Comparison of ENCODE assay signal across 8 mouse cellular contexts in the genomic region with DNA sequence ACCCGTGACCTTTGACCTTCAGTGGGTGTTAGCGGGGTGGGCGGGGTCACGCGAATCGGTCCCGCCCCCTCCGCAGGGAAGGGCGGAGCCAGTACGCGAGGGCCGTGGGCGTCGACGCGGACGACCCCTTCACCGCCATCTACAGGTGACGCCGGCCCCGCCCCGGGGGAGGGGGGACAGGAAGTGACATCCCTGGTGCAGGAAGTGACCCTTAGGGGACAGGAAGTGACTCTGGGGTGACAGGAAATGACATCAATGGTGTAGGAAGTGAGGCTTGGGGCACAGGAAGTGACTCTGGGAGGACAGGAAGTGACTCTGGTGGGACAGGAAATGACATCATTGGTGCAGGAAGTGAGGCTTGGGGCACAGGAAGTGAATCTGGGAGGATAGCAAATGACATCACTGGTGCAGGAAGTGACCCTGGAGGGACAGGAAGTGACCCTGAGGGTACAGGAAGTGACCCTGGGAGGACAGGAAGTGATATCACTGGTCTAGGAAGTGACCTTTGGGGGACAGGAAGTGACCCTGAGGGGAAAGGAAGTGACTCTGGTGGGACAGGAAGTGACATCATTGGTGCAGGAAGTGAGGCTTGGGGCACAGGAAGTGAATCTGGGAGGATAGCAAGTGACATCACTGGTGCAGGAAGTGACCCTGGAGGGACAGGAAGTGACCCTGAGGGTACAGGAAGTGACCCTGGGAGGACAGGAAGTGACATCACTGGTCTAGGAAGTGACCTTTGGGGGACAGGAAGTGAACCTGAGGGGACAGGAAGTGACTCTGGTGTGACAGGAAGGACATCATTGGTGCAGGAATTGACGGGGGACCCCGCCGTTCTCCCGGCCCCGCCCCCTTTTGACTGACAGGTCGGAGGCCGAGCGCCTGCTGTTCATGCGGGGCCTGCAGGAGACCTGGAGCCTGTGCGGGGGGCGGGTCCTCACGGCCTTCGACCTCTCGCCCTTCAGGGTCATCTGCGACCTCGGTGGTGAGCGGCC. TPM values are rescaled to one million over a fixed set of nuclear protein-coding genes. Genes with fewer than 3 reads are reported as not detected.
DNase-seq lines count a peak whose midpoint lies in the region; ATAC-seq lines count a peak whose summit lies in the region.

No protein-coding gene starts in this region.

- intact Hi-C loops in left cerebral cortex, postnatal 25 days (cut with DNase I) = no loop called here

- ATAC-seq in inflammation-experienced regulatory T-cells, adult 6 months = peak; percentile 48
- peak; percentile 36; the same call in 1 of the 2 replicates for ATAC-seq in neural tube, embryonic 11.5 days (ENCODE audit: insufficient read depth, low FRiP score, low TSS enrichment)

- peak; percentile 24 to 38 for DNase-seq in cerebellum, adult 18-20 months
- no peak for DNase-seq in cerebellum, adult 8-10 months
- DNase-seq in lung, postnatal 10 days = peak; percentile 25
- DNase-seq in lung, adult 18-20 months = no peak
- DNase-seq in cerebellum, adult 9-10 months = peak; percentile 43
- no peak for DNase-seq in neural tube, embryonic 11.5 days (ENCODE audit: low spot score)
- DNase-seq in left cerebral cortex, postnatal 25 days (ENCODE audit: low spot score in 2 of 2) = no peak

- H3K4me3 ChIP-seq in neural tube, embryonic 11.5 days (ENCODE audit: low read depth, low read length) = no peak overlapping the region

- H3K36me3 ChIP-seq in neural tube, embryonic 11.5 days (ENCODE audit: control insufficient read depth, insufficient read depth, low read length) = peaks cover 5% of the 10 kb centered on the region

- no peak overlapping the region for H3K27ac ChIP-seq in neural tube, embryonic 11.5 days (ENCODE audit: low read depth, low read length)

- no peaks in the 10 kb centered on the region for H3K4me1 ChIP-seq in neural tube, embryonic 11.5 days (ENCODE audit: control insufficient read depth, insufficient read depth, low read length)

- H3K27me3 ChIP-seq in neural tube, embryonic 11.5 days (ENCODE audit: control insufficient read depth, insufficient read depth, low read length) = no peaks in the 10 kb centered on the region

- 86% methylated on average over 25 of the region's 39 CpGs for WGBS in neural tube, embryonic 11.5 days

- no peak overlapping the region for H3K9ac ChIP-seq in neural tube, embryonic 11.5 days (ENCODE audit: low read length)

- peaks cover 39% of the 10 kb centered on the region for H3K9me3 ChIP-seq in neural tube, embryonic 11.5 days (ENCODE audit: control insufficient read depth, low read length)

- H3K4me2 ChIP-seq in neural tube, embryonic 11.5 days (ENCODE audit: low read depth) = no peak overlapping the region

RNA-seq across cellular contexts. Expression of a gene that starts 2.7 kb away (rescaled TPM):
- not detected for polyA plus RNA-seq in inflammation-experienced regulatory T-cells, adult 6 months (2017; shearing (Covaris generic))
- not detected in 2 replicates for polyA plus RNA-seq in neural tube, embryonic 11.5 days (2014; fragmentation: Nextera tagmentation; extraction: Ambion mirVana)
- total RNA-seq in left cerebral cortex, postnatal 25 days (2021) = not detected

Comparison
In these comparisons a context has a peak if more than half of its experiments do, and no peak if none do; other contexts are left out.
1. DNase-seq: peak in cerebellum, adult 18-20 months (2 of 2), lung, postnatal 10 days (single experiment) and cerebellum, adult 9-10 months (single experiment); none in cerebellum, adult 8-10 months (single experiment), lung, adult 18-20 months (0 of 2), neural tube, embryonic 11.5 days (single experiment) and left cerebral cortex, postnatal 25 days (0 of 2).